16 mouse cellular contexts compared by ENCODE assay signal in the genomic region with DNA sequence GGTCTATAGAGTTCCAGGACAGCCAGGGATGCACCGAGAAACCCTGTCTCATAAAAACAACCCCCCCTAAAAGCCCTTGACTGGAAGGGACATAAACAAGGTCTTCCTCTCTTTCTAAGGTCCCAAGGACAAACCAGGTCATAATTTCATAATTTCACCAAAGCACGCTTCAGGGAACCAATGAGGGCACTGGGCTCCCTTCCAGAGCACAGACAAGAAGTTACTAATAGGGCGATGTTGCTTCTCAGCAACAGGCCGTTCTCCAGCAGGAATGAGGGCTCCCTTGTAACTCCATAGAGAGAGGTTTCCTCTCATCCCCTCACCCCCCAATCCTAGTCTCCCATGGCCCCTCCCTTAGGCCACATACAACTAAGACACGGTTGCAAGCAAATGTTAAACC. TPM values are rescaled to one million over a fixed set of nuclear protein-coding genes. Genes with fewer than 3 reads are reported as not detected.
A peak's percentile ranks its signal among the peaks of the same experiment; 100 is the strongest.
DNase-seq lines count a peak whose midpoint lies in the region; ATAC-seq lines count a peak whose summit lies in the region.
"Had no signal": no experiment of that assay in that cellular context is flagged by ENCODE, and none has a peak within 500 bp of the region (broad histone marks: within the 10 kb centered on the region; RNA-seq: fewer than 3 reads in every experiment).

No protein-coding gene starts in this region.

- ATAC-seq in granulocyte monocyte progenitor cell, adult 5-6 weeks (replicated peaks; ENCODE audit: poor library complexity, severe bottlenecking): no peak
- ATAC-seq: forebrain, embryonic 13.5 days; forebrain, embryonic 15.5 days; forebrain, postnatal 0 days had no signal

- peak; percentile 75 for DNase-seq in adrenal gland, adult 2 months
- no peak for DNase-seq in adrenal gland, postnatal 4 days (ENCODE audit: low spot score in 2 of 2)
- DNase-seq in adrenal gland, postnatal 14 days: peak; percentile 61
- peak; percentile 70 to 71 for DNase-seq in adrenal gland, postnatal 36 days
- no peak for DNase-seq in adipocyte (ENCODE audit: low spot score)
- DNase-seq: cerebellum, adult 11-12 months; cerebellum, adult 2 months; cerebellum, adult 9-10 months; cerebellum, postnatal 10 days; cerebellum, postnatal 25 days; forebrain, postnatal 0 days had no signal

RNA-seq across cellular contexts. Expression of a gene that starts 9.1 kb away (rescaled TPM):
- total RNA-seq in adrenal gland, adult 2 months (2021): 10 to 100 TPM in 1 of 2 experiments, 1 to 10 TPM in 1; 8.3 to 10.6 TPM
- 52.6 and 54.2 TPM in 2 replicates for polyA plus RNA-seq in adrenal gland, adult 2 months (2012; rRNA removed)
- total RNA-seq in adrenal gland, postnatal 4 days (2021): 1 to 10 TPM; 7.4 to 7.8 TPM
- 7.3 and 10.2 TPM in 2 replicates for total RNA-seq in adrenal gland, postnatal 14 days (2021)
- 1 to 10 TPM; 5.0 to 7.8 TPM for total RNA-seq in adrenal gland, postnatal 36 days (2021)
- total RNA-seq in granulocyte monocyte progenitor cell, adult 5-6 weeks (2014; fragmentation: Nextera tagmentation): not detected in 2 replicates
- not detected in 2 replicates for total RNA-seq in granulocyte monocyte progenitor cell, adult 5-6 weeks (2017)
- total RNA-seq: ES-E14, MEL had no signal
- polyA plus RNA-seq: forebrain, embryonic 13.5 days had no signal

RNA-seq across cellular contexts. Expression of a gene that starts 13.9 kb away (rescaled TPM):
- total RNA-seq in adrenal gland, adult 2 months (2021): 100 to 1,000 TPM in 1 of 2 experiments, 10 to 100 TPM in 1; 41.4 to 122 TPM
- polyA plus RNA-seq in adrenal gland, adult 2 months (2012; rRNA removed): 136 and 150 TPM in 2 replicates
- 10 to 100 TPM; 40.9 to 43.3 TPM for total RNA-seq in adrenal gland, postnatal 4 days (2021)
- 31.8 and 41.9 TPM in 2 replicates for total RNA-seq in adrenal gland, postnatal 14 days (2021)
- total RNA-seq in adrenal gland, postnatal 36 days (2021): 10 to 100 TPM; 31.8 to 77.7 TPM
- total RNA-seq in granulocyte monocyte progenitor cell, adult 5-6 weeks (2014; fragmentation: Nextera tagmentation): 15.9 and 24.1 TPM in 2 replicates
- 14.5 and 18.6 TPM in 2 replicates for total RNA-seq in granulocyte monocyte progenitor cell, adult 5-6 weeks (2017)

RNA-seq across cellular contexts. Expression of a gene that starts 19.7 kb away (rescaled TPM):
- total RNA-seq in adrenal gland, adult 2 months (2021): 10 to 100 TPM; 13.7 to 15.9 TPM
- 21.1 and 25.6 TPM in 2 replicates for polyA plus RNA-seq in adrenal gland, adult 2 months (2012; rRNA removed)
- 10 to 100 TPM; 12.7 to 17.4 TPM for total RNA-seq in adrenal gland, postnatal 4 days (2021)
- total RNA-seq in adrenal gland, postnatal 14 days (2021): 3.2 and 5.3 TPM in 2 replicates
- total RNA-seq in adrenal gland, postnatal 36 days (2021): 10 to 100 TPM in 1 of 2 experiments, 1 to 10 TPM in 1; 8.2 to 17.0 TPM
- total RNA-seq in granulocyte monocyte progenitor cell, adult 5-6 weeks (2014; fragmentation: Nextera tagmentation): 2.1 and 5.1 TPM in 2 replicates
- 1.1 TPM in 2 replicates for total RNA-seq in granulocyte monocyte progenitor cell, adult 5-6 weeks (2017)

RNA-seq across cellular contexts. Expression of a gene that starts 21.6 kb away (rescaled TPM):
- total RNA-seq in adrenal gland, adult 2 months (2021): 10 to 100 TPM in 1 of 2 experiments, 1 to 10 TPM in 1; 5.5 to 12.3 TPM
- 2.8 and 6.6 TPM in 2 replicates for polyA plus RNA-seq in adrenal gland, adult 2 months (2012; rRNA removed)
- 10 to 100 TPM; 20.2 to 49.6 TPM for total RNA-seq in adrenal gland, postnatal 4 days (2021)
- total RNA-seq in adrenal gland, postnatal 14 days (2021): 20.9 and 46.6 TPM in 2 replicates
- total RNA-seq in adrenal gland, postnatal 36 days (2021): 10 to 100 TPM in 1 of 2 experiments, 1 to 10 TPM in 1; 6.0 to 13.1 TPM
- 12.8 and 179 TPM in 2 replicates for total RNA-seq in granulocyte monocyte progenitor cell, adult 5-6 weeks (2014; fragmentation: Nextera tagmentation)
- 16.3 and 157 TPM in 2 replicates for total RNA-seq in granulocyte monocyte progenitor cell, adult 5-6 weeks (2017)

RNA-seq across cellular contexts. Expression of a gene that starts 27.3 kb away (rescaled TPM):
- total RNA-seq in adrenal gland, adult 2 months (2021): 10 to 100 TPM; 21.9 to 25.3 TPM
- 34.2 and 40.1 TPM in 2 replicates for polyA plus RNA-seq in adrenal gland, adult 2 months (2012; rRNA removed)
- total RNA-seq in adrenal gland, postnatal 4 days (2021): 10 to 100 TPM; 44.2 to 44.8 TPM
- total RNA-seq in adrenal gland, postnatal 14 days (2021): 27.2 and 31.5 TPM in 2 replicates
- 10 to 100 TPM; 24.3 to 27.7 TPM for total RNA-seq in adrenal gland, postnatal 36 days (2021)
- 16.7 and 35.0 TPM in 2 replicates for total RNA-seq in granulocyte monocyte progenitor cell, adult 5-6 weeks (2014; fragmentation: Nextera tagmentation)
- 30.6 and 46.2 TPM in 2 replicates for total RNA-seq in granulocyte monocyte progenitor cell, adult 5-6 weeks (2017)

Comparison
In these comparisons a context has a peak if more than half of its experiments do, and no peak if none do; other contexts are left out.
1. DNase-seq: peak in adrenal gland, adult 2 months (single experiment), adrenal gland, postnatal 14 days (single experiment) and adrenal gland, postnatal 36 days (2 of 2); none in adrenal gland, postnatal 4 days (0 of 2) and adipocyte (single experiment).